Comparison of ENCODE assay signal across 15 mouse cellular contexts in the genomic region with DNA sequence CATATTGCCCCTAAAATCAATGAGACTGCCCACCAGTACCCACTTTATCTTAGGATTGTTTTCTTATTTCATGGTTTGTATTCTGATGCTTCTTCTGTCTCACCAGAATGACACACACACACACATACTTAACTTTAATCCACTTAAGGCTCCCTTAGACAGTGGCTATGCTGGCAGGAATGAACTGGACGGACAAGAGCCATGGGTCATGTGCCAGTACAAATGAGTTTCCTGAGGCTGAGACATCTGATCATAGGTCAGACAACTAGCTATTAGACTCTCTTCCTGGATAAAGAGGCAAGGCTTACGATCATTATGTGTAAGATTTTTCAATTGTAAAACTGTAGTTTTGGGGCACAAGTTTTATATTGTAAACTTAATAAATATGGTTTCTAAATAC.
"Had no signal": no experiment of that assay in that cellular context is flagged by ENCODE, and none has a peak within 500 bp of the region (broad histone marks: within the 10 kb centered on the region; RNA-seq: fewer than 3 reads in every experiment).

No protein-coding gene starts in this region.

- H3K9me3 ChIP-seq: lung, embryonic 15.5 days; megakaryocyte, embryonic 14.5 days; midbrain, embryonic 13.5 days; midbrain, embryonic 15.5 days; neural tube, embryonic 12.5 days had no signal

- H3K27ac ChIP-seq: lung, embryonic 15.5 days; macrophage; midbrain, embryonic 13.5 days; midbrain, embryonic 15.5 days; neural tube, embryonic 12.5 days had no signal

- H3K36me3 ChIP-seq: lung, embryonic 15.5 days; midbrain, embryonic 13.5 days; midbrain, embryonic 15.5 days; neural tube, embryonic 12.5 days had no signal

- H3K4me3 ChIP-seq: lung, embryonic 15.5 days; megakaryocyte, embryonic 14.5 days; midbrain, embryonic 13.5 days; midbrain, embryonic 15.5 days; neural tube, embryonic 12.5 days had no signal

- H3K4me1 ChIP-seq: lung, embryonic 15.5 days; megakaryocyte, embryonic 14.5 days; midbrain, embryonic 13.5 days; midbrain, embryonic 15.5 days; neural tube, embryonic 12.5 days had no signal

- ATAC-seq: lung, postnatal 0 days; midbrain, embryonic 13.5 days; midbrain, embryonic 15.5 days had no signal

- H3K4me2 ChIP-seq: lung, embryonic 15.5 days; midbrain, embryonic 11.5 days; midbrain, embryonic 13.5 days; midbrain, embryonic 15.5 days; neural tube, embryonic 12.5 days had no signal

- DNase-seq: lung, adult 2 months; lung, postnatal 14 days; lung, postnatal 36 days; right cerebral cortex, postnatal 14 days; thymus, adult 18-20 months; thymus, postnatal 14 days; thymus, postnatal 36 days had no signal

- H3K9ac ChIP-seq: lung, embryonic 15.5 days; midbrain, embryonic 13.5 days; midbrain, embryonic 15.5 days; neural tube, embryonic 12.5 days had no signal

- H3K27me3 ChIP-seq: lung, embryonic 15.5 days; megakaryocyte, embryonic 14.5 days; midbrain, embryonic 13.5 days; midbrain, embryonic 15.5 days; neural tube, embryonic 12.5 days had no signal
